ENCODE assay signal across 9 mouse cellular contexts in genomic region chr11:74834359-74834638, GRCm38 (mm10). TPM values are rescaled to one million over a fixed set of nuclear protein-coding genes. Genes with fewer than 3 reads are reported as not detected.
DNase-seq lines count a peak whose midpoint lies in the region; ATAC-seq and TF ChIP-seq lines count a peak whose summit lies in the region.
"Had no signal": no experiment of that assay in that cellular context is flagged by ENCODE, and none has a peak within 500 bp of the region (broad histone marks: within the 10 kb centered on the region; RNA-seq: fewer than 3 reads in every experiment).

No protein-coding gene starts in this region.

- no peak for TF ChIP-seq CTCF in layer of hippocampus, adult 2 months (conservative IDR thresholded peaks at IDR 0.05)

- no peaks in the 10 kb centered on the region for H3K27me3 ChIP-seq in forebrain, embryonic 15.5 days
- no peaks in the 10 kb centered on the region for H3K27me3 ChIP-seq in forebrain, embryonic 11.5 days (ENCODE audit: control insufficient read depth, insufficient read depth, low read length)
- no peaks in the 10 kb centered on the region for H3K27me3 ChIP-seq in limb, embryonic 15.5 days

- WGBS in forebrain, embryonic 15.5 days, result 64% methylated on average over 1 of the region's 1 CpGs
- 64% methylated on average over 1 of the region's 1 CpGs for WGBS in forebrain, embryonic 11.5 days
- WGBS in limb, embryonic 15.5 days, result 75% methylated on average over 1 of the region's 1 CpGs

- DNase-seq in forebrain, embryonic 11.5 days (ENCODE audit: low spot score), result no peak
- no peak for DNase-seq in layer of hippocampus, adult 2 months (ENCODE audit: low spot score in 2 of 2)
- DNase-seq in layer of hippocampus, postnatal 14 days (ENCODE audit: low spot score in 2 of 2), result no peak
- DNase-seq in right cerebral cortex, adult 2 months (ENCODE audit: low spot score in 2 of 2), result no peak

- H3K27ac ChIP-seq in forebrain, embryonic 15.5 days (replicated peaks), result peak overlapping the region; percentile 35; the same call in 1 of the 2 replicates
- no peak overlapping the region for H3K27ac ChIP-seq in forebrain, embryonic 11.5 days (ENCODE audit: low read depth, low read length)
- peak overlapping the region; percentile 59 for H3K27ac ChIP-seq in layer of hippocampus, adult 2 months
- H3K27ac ChIP-seq in brown adipose tissue, adult 24 weeks (replicated peaks; ENCODE audit: low read depth, low read length), result peak overlapping the region; percentile 47
- H3K27ac ChIP-seq in limb, embryonic 15.5 days, result peak overlapping the region; percentile 68

- H3K4me2 ChIP-seq in forebrain, embryonic 15.5 days (replicated peaks), result no peak overlapping the region
- no peak overlapping the region for H3K4me2 ChIP-seq in forebrain, embryonic 11.5 days (ENCODE audit: low read depth, low read length, severe bottlenecking)
- no peak overlapping the region for H3K4me2 ChIP-seq in limb, embryonic 15.5 days
- H3K4me2 ChIP-seq: midbrain, embryonic 11.5 days had no signal

- no peak for ATAC-seq in forebrain, embryonic 15.5 days (replicated peaks)
- no peak for ATAC-seq in forebrain, embryonic 11.5 days (replicated peaks; ENCODE audit: low FRiP score)
- ATAC-seq in limb, embryonic 15.5 days (ENCODE audit: insufficient number of reproducible peaks, low FRiP score, low TSS enrichment, low read depth), result no peak
- no peak for ATAC-seq in activated CD4-positive, CD25-positive, alpha-beta regulatory T cell, adult 4 months

- H3K9ac ChIP-seq in forebrain, embryonic 15.5 days (replicated peaks), result no peak overlapping the region
- H3K9ac ChIP-seq in forebrain, embryonic 11.5 days (ENCODE audit: low read length), result no peak overlapping the region
- 0 out of 2 replicates have a peak overlapping the region, but pooled peaks have one; percentile 14 for H3K9ac ChIP-seq in limb, embryonic 15.5 days

- H3K36me3 ChIP-seq in forebrain, embryonic 15.5 days, result 0 out of 2 replicates have a peak, but pooled peaks cover 4% of the 10 kb centered on the region
- no peaks in the 10 kb centered on the region; the same call in 1 of the 2 replicates for H3K36me3 ChIP-seq in forebrain, embryonic 11.5 days (ENCODE audit: control insufficient read depth, insufficient read depth, low read length)
- H3K36me3 ChIP-seq in limb, embryonic 15.5 days, result peaks cover 4% of the 10 kb centered on the region; the same call in 1 of the 2 replicates

- H3K4me3 ChIP-seq in forebrain, embryonic 15.5 days, result no peak overlapping the region
- no peak overlapping the region for H3K4me3 ChIP-seq in forebrain, embryonic 11.5 days (ENCODE audit: low read depth, low read length)
- H3K4me3 ChIP-seq in layer of hippocampus, adult 2 months, result no peak overlapping the region
- no peak overlapping the region for H3K4me3 ChIP-seq in brown adipose tissue, adult 24 weeks (ENCODE audit: insufficient read depth, low read depth, low read length)
- no peak overlapping the region for H3K4me3 ChIP-seq in limb, embryonic 15.5 days

- H3K4me1 ChIP-seq in forebrain, embryonic 15.5 days, result peaks cover 57% of the 10 kb centered on the region
- peaks cover 21% of the 10 kb centered on the region for H3K4me1 ChIP-seq in forebrain, embryonic 11.5 days (replicated peaks; ENCODE audit: control insufficient read depth, insufficient read depth, low read length)
- H3K4me1 ChIP-seq in brown adipose tissue, adult 24 weeks (ENCODE audit: control insufficient read depth, insufficient read depth, insufficient read length, low read length), result peaks cover 19% of the 10 kb centered on the region
- H3K4me1 ChIP-seq in limb, embryonic 15.5 days, result peaks cover 63% of the 10 kb centered on the region

- H3K9me3 ChIP-seq in forebrain, embryonic 15.5 days, result no peaks in the 10 kb centered on the region
- no peaks in the 10 kb centered on the region for H3K9me3 ChIP-seq in forebrain, embryonic 11.5 days (ENCODE audit: control insufficient read depth, low read length)
- no peaks in the 10 kb centered on the region for H3K9me3 ChIP-seq in limb, embryonic 15.5 days

RNA-seq across cellular contexts. Expression of gene Mnt, which starts 3.6 kb away (rescaled TPM):
- 10.0 and 10.1 TPM in 2 replicates for polyA plus RNA-seq in forebrain, embryonic 15.5 days (2015; fragmentation: Nextera tagmentation; extraction: Ambion mirVana)
- 5.8 and 6.0 TPM in 2 replicates for polyA plus RNA-seq in forebrain, embryonic 11.5 days (2014; fragmentation: Nextera tagmentation; extraction: Ambion mirVana)
- 10 to 100 TPM; 31.3 to 32.8 TPM for total RNA-seq in layer of hippocampus, adult 2 months (2021)
- 10 to 100 TPM; 28.4 to 29.6 TPM for total RNA-seq in layer of hippocampus, postnatal 14 days (2021)
- polyA plus RNA-seq in brown adipose tissue, adult 24 weeks (2012; ENCODE audit: insufficient read depth, insufficient read length, missing spikeins), result 5.6 and 6.2 TPM in 2 replicates
- 5.1 and 5.4 TPM in 2 replicates for polyA plus RNA-seq in limb, embryonic 15.5 days (2015; fragmentation: Nextera tagmentation; extraction: Ambion mirVana)
- 1 to 10 TPM; 5.4 to 6.9 TPM for polyA plus RNA-seq in activated CD4-positive, CD25-positive, alpha-beta regulatory T cell, adult 4 months (2017; shearing (Covaris generic))
